Mouse (Mus musculus): ENCODE results near the gene Krt20.

DNA sequence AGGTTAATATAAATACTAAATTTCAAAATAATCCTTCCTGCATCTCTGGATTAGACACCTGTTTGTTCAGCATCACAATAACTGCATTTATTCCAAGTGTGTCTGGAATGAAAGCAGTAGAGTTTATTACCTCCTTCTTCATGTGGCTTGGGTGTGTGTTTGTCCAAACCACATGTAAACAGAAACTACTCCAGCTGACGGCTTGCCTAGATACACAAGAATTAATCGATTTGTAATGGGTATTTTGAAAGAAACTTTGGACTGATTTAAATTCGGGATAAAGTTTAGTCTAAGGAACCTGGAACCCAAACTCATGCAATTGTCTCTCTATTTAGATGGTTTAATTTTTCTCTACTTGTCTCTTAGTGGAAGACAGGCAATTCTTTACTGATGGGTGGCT is 37.0 kb upstream of the Krt20 start:
- no peak for TF ChIP-seq CTCF (IDR thresholded peaks at IDR 0.05; ENCODE audit: borderline replicate concordance, insufficient read depth, low read depth, low read length)
- TF ChIP-seq POLR2A (IDR thresholded peaks at IDR 0.05; ENCODE audit: borderline replicate concordance, insufficient read depth, low read length): no peak
